Mouse (Mus musculus): Measurements from ENCODE around the gene Bcl2. TPM values are rescaled to one million over a fixed set of nuclear protein-coding genes. Genes with fewer than 3 reads are reported as not detected.
A peak's percentile ranks its signal among the peaks of the same experiment; 100 is the strongest.

Bcl2 gene
- total and polyA plus RNA-seq, 3 experiments, result 30.9 to 87.0 (median 38.8) TPM

DNA sequence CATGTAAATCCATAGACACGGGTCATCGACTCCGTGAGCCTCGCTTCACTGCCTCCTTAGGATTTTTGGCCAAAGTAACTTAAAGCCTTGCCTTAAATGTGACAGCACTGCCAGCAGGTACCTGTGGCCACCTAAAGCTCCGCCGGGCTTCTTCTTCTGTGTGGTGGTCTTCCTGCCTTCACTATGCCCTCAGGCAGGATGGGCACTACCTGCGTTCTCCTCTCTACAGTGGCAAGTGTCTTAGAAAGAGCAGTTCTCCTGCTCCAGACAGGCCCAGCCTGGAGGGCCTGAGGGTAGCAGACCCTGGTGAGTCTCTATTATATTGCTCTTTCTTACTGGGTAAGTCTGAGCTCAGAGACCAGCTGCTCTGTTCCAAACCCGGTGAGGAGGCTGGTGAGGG lies 172.2 kb downstream of the Bcl2 start:
- H3K36me3 ChIP-seq (ENCODE audit: control insufficient read depth in 1 of 2, insufficient read depth in 2 of 2, low read length in 2 of 2), result no peaks in the 10 kb centered on the region
- no peaks in the 10 kb centered on the region for H3K9me3 ChIP-seq (replicated peaks; ENCODE audit: insufficient read depth, low read length)
- H3K4me3 ChIP-seq (ENCODE audit: control insufficient read depth in 1 of 2, insufficient read depth in 1 of 2, low read depth in 2 of 2, low read length in 2 of 2), result no peak overlapping the region
- DNase-seq (ENCODE audit: low read depth, low spot score), result no peak
- no peaks in the 10 kb centered on the region for H3K4me1 ChIP-seq (ENCODE audit: control insufficient read depth in 1 of 2, insufficient read depth in 2 of 2, low read length in 2 of 2)
- H3K27me3 ChIP-seq (ENCODE audit: control insufficient read depth in 1 of 2, insufficient read depth in 2 of 2, low read length in 2 of 2), result no peaks in the 10 kb centered on the region
- H3K79me2 ChIP-seq (ENCODE audit: control insufficient read depth, insufficient read depth, low read length, poor library complexity), result no peaks in the 10 kb centered on the region
- H3K9ac ChIP-seq (ENCODE audit: control insufficient read depth, low read depth, low read length, poor library complexity, severe bottlenecking), result no peak overlapping the region
- TF ChIP-seq USF1 (IDR thresholded peaks at IDR 0.05; ENCODE audit: low read depth, low read length) (no peak), GABPA (IDR thresholded peaks at IDR 0.05; ENCODE audit: low read depth, low read length) (no peak), MAX (IDR thresholded peaks at IDR 0.05; ENCODE audit: low read length) (no peak), POLR2A (IDR thresholded peaks at IDR 0.05; ENCODE audit: control insufficient read depth in 1 of 2, insufficient read depth in 1 of 2, low read depth in 1 of 2, low read length in 2 of 2, poor library complexity in 1 of 2) (0 out of 4 replicates have a peak, but pooled peaks of 1 of the 2 experiments have one; percentile 27)
- H3K27ac ChIP-seq (ENCODE audit: control insufficient read depth, low read depth, low read length), result no peak overlapping the region

DNA sequence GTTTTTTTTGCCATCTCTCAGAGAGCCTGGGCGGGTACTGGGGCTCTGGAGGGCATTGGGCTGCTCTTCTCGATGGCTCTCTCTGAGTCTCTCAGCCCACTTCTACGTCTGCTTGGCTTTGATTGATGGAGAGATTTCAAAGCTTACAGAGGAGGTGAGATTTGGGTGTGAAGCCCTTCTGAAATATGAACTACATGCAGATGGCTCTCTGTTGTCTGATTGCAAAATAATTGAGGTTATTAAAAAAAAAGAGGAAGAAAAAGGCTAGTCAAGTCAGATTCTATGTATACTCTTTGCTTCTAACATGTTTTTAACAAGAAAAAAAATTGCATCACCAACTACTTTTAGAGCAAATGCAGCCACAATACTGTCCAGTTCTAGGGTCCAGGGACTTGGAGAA lies 173.9 kb downstream of the Bcl2 start:
- Histone ChIP-seq H3K9me3 (replicated peaks; ENCODE audit: insufficient read depth, low read length) (no peaks in the 10 kb centered on the region), H3K27me3 (ENCODE audit: control insufficient read depth in 1 of 2, insufficient read depth in 2 of 2, low read length in 2 of 2) (no peaks in the 10 kb centered on the region), H3K9ac (ENCODE audit: control insufficient read depth, low read depth, low read length, poor library complexity, severe bottlenecking) (no peak overlapping the region), H3K4me1 (ENCODE audit: control insufficient read depth in 1 of 2, insufficient read depth in 2 of 2, low read length in 2 of 2) (no peaks in the 10 kb centered on the region), H3K4me3 (ENCODE audit: control insufficient read depth in 1 of 2, insufficient read depth in 1 of 2, low read depth in 2 of 2, low read length in 2 of 2) (no peak overlapping the region), H3K27ac (ENCODE audit: control insufficient read depth, low read depth, low read length) (no peak overlapping the region), H3K36me3 (ENCODE audit: control insufficient read depth in 1 of 2, insufficient read depth in 2 of 2, low read length in 2 of 2) (no peaks in the 10 kb centered on the region), H3K79me2 (ENCODE audit: control insufficient read depth, insufficient read depth, low read length, poor library complexity) (no peaks in the 10 kb centered on the region)
- DNase-seq (ENCODE audit: low read depth, low spot score), result peak; percentile 27
- TF ChIP-seq E2F4 (IDR thresholded peaks at IDR 0.05; ENCODE audit: borderline replicate concordance, low read depth, low read length) (no peak), ZNF384 (IDR thresholded peaks at IDR 0.05; ENCODE audit: low read depth, low read length) (peak; percentile 39; the same call in 1 of the 2 replicates)

DNA sequence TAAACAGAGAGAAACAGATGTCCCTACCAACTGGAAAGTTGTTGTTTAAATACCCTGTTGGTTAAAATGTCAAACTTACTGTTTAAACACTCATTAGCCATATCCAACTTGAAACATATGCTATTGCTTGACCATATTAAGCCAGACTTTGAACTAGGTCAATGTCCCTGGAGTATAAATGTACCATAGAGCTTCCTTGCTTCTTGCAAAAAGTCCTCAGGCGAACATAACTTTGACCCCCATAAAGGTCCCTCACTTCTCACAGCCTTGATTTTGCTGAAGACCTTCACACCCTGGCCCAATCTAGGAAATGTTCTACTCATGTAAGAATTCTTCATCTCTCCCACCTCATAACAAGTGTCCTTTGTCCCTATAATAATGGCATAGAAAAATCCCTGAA lies 175.0 kb downstream of the Bcl2 start:
- no peak for TF ChIP-seq EP300 (IDR thresholded peaks at IDR 0.05; ENCODE audit: low read depth in 1 of 2, low read length in 2 of 2)
- no peak for TF ChIP-seq MYB (IDR thresholded peaks at IDR 0.05; ENCODE audit: low read depth, low read length)
- no peak for TF ChIP-seq POLR2A (IDR thresholded peaks at IDR 0.05; ENCODE audit: control insufficient read depth in 1 of 2, insufficient read depth in 1 of 2, low read depth in 1 of 2, low read length in 2 of 2, poor library complexity in 1 of 2)
- no peak for TF ChIP-seq E2F4 (IDR thresholded peaks at IDR 0.05; ENCODE audit: borderline replicate concordance, low read depth, low read length)
- TF ChIP-seq POLR2AphosphoS2 (IDR thresholded peaks at IDR 0.05; ENCODE audit: low read length), result no peak
- TF ChIP-seq TCF12 (IDR thresholded peaks at IDR 0.05; ENCODE audit: low read depth, low read length), result no peak
- no peak for TF ChIP-seq SMC3 (IDR thresholded peaks at IDR 0.05; ENCODE audit: low read depth, low read length)
- TF ChIP-seq NELFE (IDR thresholded peaks at IDR 0.05; ENCODE audit: low read depth, low read length), result no peak
- TF ChIP-seq KAT2A (conservative IDR thresholded peaks at IDR 0.05; ENCODE audit: low read depth, low read length), result no peak
- TF ChIP-seq RCOR1 (IDR thresholded peaks at IDR 0.05; ENCODE audit: low read depth, low read length), result no peak
- TF ChIP-seq ZKSCAN1 (IDR thresholded peaks at IDR 0.05; ENCODE audit: low read depth, low read length), result no peak
- TF ChIP-seq USF1 (IDR thresholded peaks at IDR 0.05; ENCODE audit: low read depth, low read length), result no peak
- TF ChIP-seq HCFC1 (IDR thresholded peaks at IDR 0.05; ENCODE audit: low read depth, low read length), result no peak
- TF ChIP-seq BHLHE40 (IDR thresholded peaks at IDR 0.05; ENCODE audit: borderline replicate concordance, low read depth, low read length), result no peak
- no peak for TF ChIP-seq CTCF (IDR thresholded peaks at IDR 0.05 in 2 of 3, conservative IDR thresholded peaks at IDR 0.05 in 1 of 3; ENCODE audit: control insufficient read depth in 1 of 3, insufficient read depth in 1 of 3, low read depth in 2 of 3, low read length in 3 of 3, poor library complexity in 1 of 3, severe bottlenecking in 1 of 3)
- TF ChIP-seq MAZ (IDR thresholded peaks at IDR 0.05; ENCODE audit: low read depth, low read length), result no peak

More for the DNA sequence above, 175.0 kb downstream of the Bcl2 start:
- no peak for DNase-seq (ENCODE audit: low read depth, low spot score)
- Histone ChIP-seq H3K27me3 (ENCODE audit: control insufficient read depth in 1 of 2, insufficient read depth in 2 of 2, low read length in 2 of 2) (no peaks in the 10 kb centered on the region), H3K9ac (ENCODE audit: control insufficient read depth, low read depth, low read length, poor library complexity, severe bottlenecking) (no peak overlapping the region), H3K4me1 (ENCODE audit: control insufficient read depth in 1 of 2, insufficient read depth in 2 of 2, low read length in 2 of 2) (no peaks in the 10 kb centered on the region), H3K9me3 (replicated peaks; ENCODE audit: insufficient read depth, low read length) (no peaks in the 10 kb centered on the region), H3K79me2 (ENCODE audit: control insufficient read depth, insufficient read depth, low read length, poor library complexity) (no peaks in the 10 kb centered on the region), H3K4me3 (ENCODE audit: control insufficient read depth in 1 of 2, insufficient read depth in 1 of 2, low read depth in 2 of 2, low read length in 2 of 2) (no peak overlapping the region), H3K27ac (ENCODE audit: control insufficient read depth, low read depth, low read length) (no peak overlapping the region), H3K36me3 (ENCODE audit: control insufficient read depth in 1 of 2, insufficient read depth in 2 of 2, low read length in 2 of 2) (no peaks in the 10 kb centered on the region)
